Mouse (Mus musculus): ENCODE data around the gene Spats2.

- TF ChIP-seq MAX (IDR thresholded peaks at IDR 0.05; ENCODE audit: low read depth) (no peak), POLR2A (IDR thresholded peaks at IDR 0.05; ENCODE audit: insufficient read length, low read depth) (peak; percentile 40), TCF12 (IDR thresholded peaks at IDR 0.05; ENCODE audit: insufficient read depth, poor library complexity, severe bottlenecking) (no peak), CEBPB (IDR thresholded peaks at IDR 0.05; ENCODE audit: insufficient read depth, poor library complexity, severe bottlenecking) (no peak)
Observed at GRCm38 (mm10) chr15:99255241-99255749, 129.6 kb downstream of the Spats2 start.
